Mouse (Mus musculus) small intestine, adult 2 months (tissue): ENCODE data around the gene Tfb2m.
"Not testable (repeated sequence)": the region's sequence is repeated elsewhere in the genome, so short reads cannot be mapped to it uniquely, and the experiment has no call there.

ENCODE experiments used
- CTCF ChIP-seq: fragments of 200-500 bp; IDR thresholded peaks from 2 replicates; pipeline ENCODE4 v1.5.1; 2012; ENCODE audit warnings: low read depth, mild to moderate bottlenecking, control low read depth, inconsistent platforms, low read length, moderate library complexity, mixed read lengths; ENCODE audit not compliant: insufficient replicate concordance, insufficient read length; ENCODE audit errors: extremely low read depth
- POLR2A ChIP-seq: fragments of 200-500 bp; IDR thresholded peaks from 2 replicates; pipeline ENCODE4 v1.6.1; 2012; ENCODE audit warnings: low read depth, mild to moderate bottlenecking, control low read depth, inconsistent platforms, low read length, moderate library complexity

GRCm38 (mm10) chr1:179545768-179546550 lies at the start of gene Tfb2m, which contains the start of gene Cnst:
- peak; percentile 63; the same call in 1 of the 2 replicates for TF ChIP-seq POLR2A
- not testable (repeated sequence) for TF ChIP-seq CTCF
